Comparison of ENCODE assay signal across 8 mouse cellular contexts in the genomic region with DNA sequence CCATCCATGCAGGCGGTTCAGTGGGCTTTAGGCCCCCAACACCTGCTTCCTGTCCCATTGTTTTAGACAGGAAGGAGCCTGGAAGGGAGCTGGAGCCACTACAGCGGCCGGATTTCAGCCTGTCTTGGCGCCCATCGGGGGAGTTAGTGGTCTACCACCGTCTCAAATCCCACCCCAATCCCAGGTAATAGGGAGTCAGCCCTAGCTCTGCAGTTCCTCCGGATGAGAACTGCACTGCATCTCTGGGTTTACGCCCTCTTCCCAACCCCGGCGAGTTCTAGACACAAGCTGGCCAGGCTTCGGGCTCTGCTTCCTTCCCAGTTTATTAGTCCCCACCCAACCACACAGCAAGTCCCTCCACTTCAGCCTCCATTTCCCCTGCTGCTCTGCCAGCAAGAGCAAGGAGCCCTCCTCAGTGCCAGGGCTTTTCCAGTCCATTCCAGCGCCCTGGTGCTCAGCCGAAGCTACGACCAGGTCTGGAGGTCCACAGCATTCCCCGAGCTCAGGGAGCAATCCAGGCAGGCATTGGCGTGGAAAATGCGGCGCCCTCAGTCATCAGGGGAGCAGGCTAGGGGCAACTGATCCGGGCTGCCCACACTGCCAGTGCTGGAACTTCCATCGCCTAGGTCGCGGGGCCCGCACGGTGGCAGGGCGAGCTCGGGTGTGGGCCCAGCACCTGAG. TPM values are rescaled to one million over a fixed set of nuclear protein-coding genes. Genes with fewer than 3 reads are reported as not detected.
DNase-seq lines count a peak whose midpoint lies in the region; ATAC-seq and TF ChIP-seq lines count a peak whose summit lies in the region.

No protein-coding gene starts in this region.

- TF ChIP-seq CTCF in spleen, adult 2 months (IDR thresholded peaks at IDR 0.05; ENCODE audit: extremely low read depth, insufficient read depth, insufficient read length, insufficient replicate concordance), result no peak
- no peak for TF ChIP-seq CTCF in kidney, adult 2 months (conservative IDR thresholded peaks at IDR 0.05; ENCODE audit: insufficient read depth, insufficient read length, low read depth, low read length)
- no peak for TF ChIP-seq CTCF in lung, postnatal 0 days (IDR thresholded peaks at IDR 0.05)

- no peak for DNase-seq in spleen, adult 2 months (ENCODE audit: low read depth in 1 of 2, low spot score in 2 of 2)
- no peak for DNase-seq in spleen, postnatal 14 days (ENCODE audit: low spot score in 2 of 2)
- DNase-seq in heart, adult 18-20 months, result peak; percentile 69 to 76
- DNase-seq in kidney, adult 2 months, result peak; percentile 65
- DNase-seq in lung, postnatal 0 days (ENCODE audit: low spot score), result peak; percentile 44
- DNase-seq in urinary bladder, postnatal 36 days (ENCODE audit: low spot score in 2 of 2), result no peak
- no peak for DNase-seq in cerebellum, adult 8-10 months
- DNase-seq in spleen, adult 12 weeks (ENCODE audit: low spot score), result no peak

- no peaks in the 10 kb centered on the region; the same call in 1 of the 2 replicates for H3K36me3 ChIP-seq in spleen, adult 2 months (ENCODE audit: control insufficient read depth, insufficient read depth, low read length)
- H3K36me3 ChIP-seq in kidney, adult 2 months (ENCODE audit: control insufficient read depth, insufficient read depth, low read length), result 0 out of 2 replicates have a peak, but pooled peaks cover 1% of the 10 kb centered on the region
- no peaks in the 10 kb centered on the region for H3K36me3 ChIP-seq in lung, postnatal 0 days (ENCODE audit: insufficient read depth, low read length)

- WGBS in spleen, adult 2 months, result 4% methylated on average over 26 of the region's 26 CpGs
- WGBS in kidney, adult 2 months, result 7% methylated on average over 26 of the region's 26 CpGs
- WGBS in lung, postnatal 0 days, result 1% methylated on average over 26 of the region's 26 CpGs

- TF ChIP-seq EP300 in lung, postnatal 0 days (IDR thresholded peaks at IDR 0.05), result peak; percentile 55

- H3K4me2 ChIP-seq in lung, postnatal 0 days (replicated peaks; ENCODE audit: low read depth, low read length), result peak overlapping the region; percentile 98

- H3K4me1 ChIP-seq in spleen, adult 2 months (ENCODE audit: control insufficient read depth, insufficient read depth, insufficient read length), result peaks cover 14% of the 10 kb centered on the region
- H3K4me1 ChIP-seq in kidney, adult 2 months (ENCODE audit: control insufficient read depth, insufficient read depth, low read length), result peaks cover 2% of the 10 kb centered on the region; the same call in 1 of the 2 replicates
- peaks cover 13% of the 10 kb centered on the region for H3K4me1 ChIP-seq in lung, postnatal 0 days (ENCODE audit: insufficient read depth, low read depth, low read length)

- H3K27ac ChIP-seq in spleen, adult 2 months (ENCODE audit: insufficient read depth, low read length), result peak overlapping the region; percentile 95
- H3K27ac ChIP-seq in kidney, adult 2 months (ENCODE audit: insufficient read depth, low read depth, low read length), result peak overlapping the region; percentile 84
- H3K27ac ChIP-seq in lung, postnatal 0 days (ENCODE audit: low read length), result peak overlapping the region; percentile 92

- no peaks in the 10 kb centered on the region for H3K9me3 ChIP-seq in lung, postnatal 0 days (ENCODE audit: low read length)

- H3K27me3 ChIP-seq in spleen, adult 2 months (ENCODE audit: control insufficient read depth, insufficient read depth, low read length), result no peaks in the 10 kb centered on the region
- H3K27me3 ChIP-seq in kidney, adult 2 months (replicated peaks; ENCODE audit: control insufficient read depth, insufficient read depth, low read length), result no peaks in the 10 kb centered on the region
- H3K27me3 ChIP-seq in lung, postnatal 0 days (replicated peaks; ENCODE audit: insufficient read depth, low read length), result no peaks in the 10 kb centered on the region

- peak; percentile 31 for ATAC-seq in lung, postnatal 0 days

- H3K9ac ChIP-seq in lung, postnatal 0 days (replicated peaks; ENCODE audit: low read depth), result peak overlapping the region; percentile 74

- TF ChIP-seq POLR2A in spleen, adult 2 months (IDR thresholded peaks at IDR 0.05; ENCODE audit: low read depth, low read length), result no peak
- TF ChIP-seq POLR2A in kidney, adult 2 months (IDR thresholded peaks at IDR 0.05; ENCODE audit: low read depth, low read length), result no peak

- H3K4me3 ChIP-seq in spleen, adult 2 months (ENCODE audit: extremely low read depth, insufficient read depth, insufficient read length), result peak overlapping the region; percentile 98
- H3K4me3 ChIP-seq in kidney, adult 2 months (ENCODE audit: insufficient read depth, low read depth, low read length), result peak overlapping the region; percentile 61
- peak overlapping the region; percentile 79 for H3K4me3 ChIP-seq in lung, postnatal 0 days (ENCODE audit: low read depth, low read length)

RNA-seq across cellular contexts. Expression of gene Ccdc85b, which starts 1.3 kb away (rescaled TPM):
- polyA plus RNA-seq in spleen, adult 2 months (2012; rRNA removed), result 5.3 and 6.8 TPM in 2 replicates
- total RNA-seq in heart, adult 18-20 months (2021), result 1 to 10 TPM; 6.0 to 6.7 TPM
- polyA plus RNA-seq in kidney, adult 2 months (2012; rRNA removed), result 5.0 and 5.8 TPM in 2 replicates
- 14.4 and 18.0 TPM in 2 replicates for polyA plus RNA-seq in lung, postnatal 0 days (2015; fragmentation: Nextera tagmentation; extraction: Ambion mirVana)

RNA-seq across cellular contexts. Expression of gene Fibp, which starts 4.0 kb away (rescaled TPM):
- polyA plus RNA-seq in spleen, adult 2 months (2012; rRNA removed), result 80.4 and 131 TPM in 2 replicates
- 10 to 100 TPM; 50.9 to 54.3 TPM for total RNA-seq in heart, adult 18-20 months (2021)
- polyA plus RNA-seq in kidney, adult 2 months (2012; rRNA removed), result 99.5 and 117 TPM in 2 replicates
- polyA plus RNA-seq in lung, postnatal 0 days (2015; fragmentation: Nextera tagmentation; extraction: Ambion mirVana), result 133 and 135 TPM in 2 replicates

RNA-seq across cellular contexts. Expression of gene Fosl1, which starts 9.0 kb away (rescaled TPM):
- polyA plus RNA-seq in spleen, adult 2 months (2012; rRNA removed), result 0.04 and 0.40 TPM in 2 replicates
- not detected for total RNA-seq in heart, adult 18-20 months (2021)
- polyA plus RNA-seq in kidney, adult 2 months (2012; rRNA removed), result 0.07 and 0.27 TPM in 2 replicates
- polyA plus RNA-seq in lung, postnatal 0 days (2015; fragmentation: Nextera tagmentation; extraction: Ambion mirVana), result 0.31 TPM in 1 of 2 replicates, not detected in the other

RNA-seq across cellular contexts. Expression of gene Ctsw, which starts 11.9 kb away (rescaled TPM):
- 27.6 and 34.3 TPM in 2 replicates for polyA plus RNA-seq in spleen, adult 2 months (2012; rRNA removed)
- total RNA-seq in heart, adult 18-20 months (2021), result 1 to 10 TPM in 1 of 2 experiments, under 1 TPM in 1; 0.25 to 1.5 TPM
- polyA plus RNA-seq in kidney, adult 2 months (2012; rRNA removed), result 1.1 and 4.7 TPM in 2 replicates
- polyA plus RNA-seq in lung, postnatal 0 days (2015; fragmentation: Nextera tagmentation; extraction: Ambion mirVana), result 2.6 and 2.8 TPM in 2 replicates

RNA-seq across cellular contexts. Expression of gene Efemp2, which starts 17.4 kb away (rescaled TPM):
- 21.7 and 29.4 TPM in 2 replicates for polyA plus RNA-seq in spleen, adult 2 months (2012; rRNA removed)
- total RNA-seq in heart, adult 18-20 months (2021), result 1 to 10 TPM; 7.2 to 7.9 TPM
- 43.6 and 50.8 TPM in 2 replicates for polyA plus RNA-seq in kidney, adult 2 months (2012; rRNA removed)
- 91.8 and 96.1 TPM in 2 replicates for polyA plus RNA-seq in lung, postnatal 0 days (2015; fragmentation: Nextera tagmentation; extraction: Ambion mirVana)

Comparison
In these comparisons a context has a peak if more than half of its experiments do, and no peak if none do; other contexts are left out.
1. DNase-seq: peak in heart, adult 18-20 months (2 of 2), kidney, adult 2 months (single experiment) and lung, postnatal 0 days (single experiment); none in spleen, adult 2 months (0 of 2), spleen, postnatal 14 days (0 of 2), urinary bladder, postnatal 36 days (0 of 2), cerebellum, adult 8-10 months (single experiment) and spleen, adult 12 weeks (single experiment).
2. Peak in every context shown above with its lines, with median percentiles within 50 percentile points of each other: H3K27ac ChIP-seq and H3K4me3 ChIP-seq.